Mouse (Mus musculus) embryonic fibroblast, embryonic 13.5 days (primary cell): ENCODE results near the gene Gm20219.

Source experiments
- CTCF ChIP-seq: IDR thresholded peaks from 2 replicates; pipeline ENCODE4 v1.5.1; 2011; ENCODE audit warnings: mild to moderate bottlenecking, control low read depth, low read length, moderate library complexity, borderline replicate concordance; ENCODE audit not compliant: insufficient read depth
- POLR2A ChIP-seq: IDR thresholded peaks from 2 replicates; pipeline ENCODE4 v1.6.1; 2011; ENCODE audit warnings: low read depth, mild to moderate bottlenecking, control low read depth, low read length, moderate library complexity

DNA sequence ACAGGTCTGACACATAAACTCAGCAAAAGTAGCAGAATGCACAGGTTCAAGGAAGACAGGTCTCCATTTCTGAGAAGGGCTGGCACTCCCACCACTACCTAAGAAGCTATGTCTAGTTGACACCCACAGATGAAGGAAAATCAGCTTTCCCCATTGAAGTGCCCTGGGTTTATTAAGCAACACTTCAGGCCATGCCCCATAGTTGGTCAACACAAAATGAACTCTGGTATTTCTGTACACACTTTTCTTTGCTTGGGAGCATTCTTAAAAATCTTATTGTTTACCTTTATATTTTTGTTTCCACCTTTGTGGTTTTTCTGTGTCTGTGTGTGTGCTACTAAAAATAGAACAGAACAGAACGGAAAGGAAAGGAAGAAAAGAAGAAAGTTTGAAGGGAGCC, 5.9 kb upstream of the Gm20219 start:
- TF ChIP-seq CTCF (no peak), POLR2A (no peak)
